Mouse (Mus musculus): Measurements from ENCODE around the gene Ninj2. TPM values are rescaled to one million over a fixed set of nuclear protein-coding genes. Genes with fewer than 3 reads are reported as not detected.

Ninj2 gene
- polyA plus RNA-seq, 1 experiment from 2014 or later, result 0.44 TPM

DNA sequence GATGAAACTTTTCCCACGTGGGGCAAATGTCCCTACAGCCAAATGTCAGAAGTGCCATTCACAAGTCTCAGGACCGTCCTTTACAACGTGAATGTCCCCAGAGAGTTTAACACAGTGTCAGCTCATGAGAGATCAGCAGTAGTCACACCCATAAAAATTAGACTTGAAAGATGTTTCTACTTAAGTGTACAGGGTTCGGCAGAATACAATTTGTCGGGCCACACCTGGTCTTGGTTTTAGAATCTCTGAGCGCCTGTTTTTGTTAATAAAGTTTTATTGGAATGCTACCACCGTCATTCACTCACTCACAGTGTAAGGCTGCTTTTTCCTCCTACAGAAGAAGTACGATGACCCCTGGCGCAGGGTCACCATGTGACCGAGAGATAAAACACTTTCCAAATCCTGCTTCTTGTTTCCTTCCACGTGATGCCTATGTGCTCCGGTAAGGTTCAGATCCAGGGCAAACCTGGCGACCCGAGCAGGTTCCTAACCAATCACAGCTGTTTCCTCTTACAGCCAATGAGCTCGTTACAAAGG lies 2.4 kb upstream of the Ninj2 start:
- DNase-seq (ENCODE audit: low spot score), result no peak
- no peaks in the 10 kb centered on the region for H3K27me3 ChIP-seq (replicated peaks; ENCODE audit: insufficient read depth, low read length)
- no peak overlapping the region for H3K4me2 ChIP-seq (replicated peaks; ENCODE audit: low read depth, low read length)
- no peak for TF ChIP-seq EP300 (IDR thresholded peaks at IDR 0.05)
- TF ChIP-seq CTCF (IDR thresholded peaks at IDR 0.05), result no peak
- ATAC-seq, result no peak
- no peak overlapping the region for H3K4me3 ChIP-seq (ENCODE audit: low read depth, low read length)
- 46% methylated on average over 15 of the region's 15 CpGs for WGBS
- H3K9me3 ChIP-seq (ENCODE audit: low read length), result no peaks in the 10 kb centered on the region
- no peak overlapping the region for H3K9ac ChIP-seq (replicated peaks; ENCODE audit: low read depth)
- H3K36me3 ChIP-seq (ENCODE audit: insufficient read depth, low read length), result no peaks in the 10 kb centered on the region
- H3K27ac ChIP-seq (ENCODE audit: low read length), result no peak overlapping the region
- H3K4me1 ChIP-seq (ENCODE audit: insufficient read depth, low read depth, low read length), result no peaks in the 10 kb centered on the region

- no peaks in the 10 kb centered on the region for H3K27me3 ChIP-seq (replicated peaks; ENCODE audit: insufficient read depth, low read length)
- H3K36me3 ChIP-seq (ENCODE audit: insufficient read depth, low read length), result no peaks in the 10 kb centered on the region
- WGBS, result 70% methylated on average over 4 of the region's 4 CpGs
- no peak overlapping the region for H3K4me3 ChIP-seq (ENCODE audit: low read depth, low read length)
- H3K9ac ChIP-seq (replicated peaks; ENCODE audit: low read depth), result no peak overlapping the region
- H3K9me3 ChIP-seq (ENCODE audit: low read length), result no peaks in the 10 kb centered on the region
- H3K27ac ChIP-seq (ENCODE audit: low read length), result no peak overlapping the region
- TF ChIP-seq CTCF (IDR thresholded peaks at IDR 0.05) (no peak), EP300 (IDR thresholded peaks at IDR 0.05) (no peak)
- DNase-seq (ENCODE audit: low spot score) (no peak), ATAC-seq (no peak)
- H3K4me2 ChIP-seq (replicated peaks; ENCODE audit: low read depth, low read length), result no peak overlapping the region
- no peaks in the 10 kb centered on the region for H3K4me1 ChIP-seq (ENCODE audit: insufficient read depth, low read depth, low read length)
These were observed 1.2 kb upstream of the Ninj2 start for GRCm38 (mm10) chr6:120091956-120092355.

- ATAC-seq (no peak), DNase-seq (ENCODE audit: low spot score) (no peak)
- H3K9ac ChIP-seq (replicated peaks; ENCODE audit: low read depth), result no peak overlapping the region
- TF ChIP-seq CTCF (IDR thresholded peaks at IDR 0.05) (no peak), EP300 (IDR thresholded peaks at IDR 0.05) (no peak)
- no peaks in the 10 kb centered on the region for H3K4me1 ChIP-seq (ENCODE audit: insufficient read depth, low read depth, low read length)
- H3K4me3 ChIP-seq (ENCODE audit: low read depth, low read length), result no peak overlapping the region
- H3K36me3 ChIP-seq (ENCODE audit: insufficient read depth, low read length), result no peaks in the 10 kb centered on the region
- H3K4me2 ChIP-seq (replicated peaks; ENCODE audit: low read depth, low read length), result no peak overlapping the region
- no peaks in the 10 kb centered on the region for H3K27me3 ChIP-seq (replicated peaks; ENCODE audit: insufficient read depth, low read length)
- 78% methylated on average over 9 of the region's 9 CpGs for WGBS
- H3K27ac ChIP-seq (ENCODE audit: low read length), result no peak overlapping the region
- no peaks in the 10 kb centered on the region for H3K9me3 ChIP-seq (ENCODE audit: low read length)
These were observed 1.1 kb downstream of the Ninj2 start for GRCm38 (mm10) chr6:120094091-120094776.

GRCm38 (mm10) chr6:120095096-120095495 lies 1.9 kb downstream of the Ninj2 start:
- DNase-seq (ENCODE audit: low spot score) (no peak), ATAC-seq (no peak)
- no peak for TF ChIP-seq CTCF (IDR thresholded peaks at IDR 0.05)
- TF ChIP-seq EP300 (IDR thresholded peaks at IDR 0.05), result no peak
- 53% methylated on average over 5 of the region's 5 CpGs for WGBS
- H3K4me1 ChIP-seq (ENCODE audit: insufficient read depth, low read depth, low read length), result no peaks in the 10 kb centered on the region
- H3K4me2 ChIP-seq (replicated peaks; ENCODE audit: low read depth, low read length), result no peak overlapping the region
- no peaks in the 10 kb centered on the region for H3K9me3 ChIP-seq (ENCODE audit: low read length)
- H3K4me3 ChIP-seq (ENCODE audit: low read depth, low read length), result no peak overlapping the region
- H3K9ac ChIP-seq (replicated peaks; ENCODE audit: low read depth), result no peak overlapping the region
- H3K27ac ChIP-seq (ENCODE audit: low read length), result no peak overlapping the region
- H3K27me3 ChIP-seq (replicated peaks; ENCODE audit: insufficient read depth, low read length), result no peaks in the 10 kb centered on the region
- H3K36me3 ChIP-seq (ENCODE audit: insufficient read depth, low read length), result no peaks in the 10 kb centered on the region

- Histone ChIP-seq H3K4me1 (ENCODE audit: insufficient read depth, low read depth, low read length) (no peaks in the 10 kb centered on the region), H3K9ac (replicated peaks; ENCODE audit: low read depth) (no peak overlapping the region), H3K4me3 (ENCODE audit: low read depth, low read length) (no peak overlapping the region), H3K27me3 (replicated peaks; ENCODE audit: insufficient read depth, low read length) (no peaks in the 10 kb centered on the region), H3K27ac (ENCODE audit: low read length) (no peak overlapping the region), H3K36me3 (ENCODE audit: insufficient read depth, low read length) (no peaks in the 10 kb centered on the region), H3K9me3 (ENCODE audit: low read length) (no peaks in the 10 kb centered on the region), H3K4me2 (replicated peaks; ENCODE audit: low read depth, low read length) (no peak overlapping the region)
- ATAC-seq (no peak), DNase-seq (ENCODE audit: low spot score) (no peak)
- TF ChIP-seq EP300 (IDR thresholded peaks at IDR 0.05) (peak; percentile 29; the same call in 1 of the 2 replicates), CTCF (IDR thresholded peaks at IDR 0.05) (no peak)
- WGBS, result 68% methylated on average over 1 of the region's 1 CpGs
These were observed 2.4 kb downstream of the Ninj2 start for GRCm38 (mm10) chr6:120095501-120095900.

GRCm38 (mm10) chr6:120099392-120099791 lies 6.2 kb downstream of the Ninj2 start:
- Histone ChIP-seq H3K36me3 (ENCODE audit: insufficient read depth, low read length) (no peaks in the 10 kb centered on the region), H3K4me3 (ENCODE audit: low read depth, low read length) (no peak overlapping the region), H3K9me3 (ENCODE audit: low read length) (no peaks in the 10 kb centered on the region), H3K4me1 (ENCODE audit: insufficient read depth, low read depth, low read length) (no peaks in the 10 kb centered on the region), H3K9ac (replicated peaks; ENCODE audit: low read depth) (no peak overlapping the region), H3K4me2 (replicated peaks; ENCODE audit: low read depth, low read length) (no peak overlapping the region), H3K27ac (ENCODE audit: low read length) (no peak overlapping the region), H3K27me3 (replicated peaks; ENCODE audit: insufficient read depth, low read length) (no peaks in the 10 kb centered on the region)
- 60% methylated on average over 5 of the region's 5 CpGs for WGBS
- no peak for DNase-seq (ENCODE audit: low spot score)
- no peak for TF ChIP-seq EP300 (IDR thresholded peaks at IDR 0.05)
- TF ChIP-seq CTCF (IDR thresholded peaks at IDR 0.05), result no peak
- ATAC-seq, result no peak
